Mouse (Mus musculus): ENCODE measurements around the gene AI661453. TPM values are rescaled to one million over a fixed set of nuclear protein-coding genes. Genes with fewer than 3 reads are reported as not detected.

Gene AI661453
- total RNA-seq, 4 experiments from 2014 or later = 0.83 to 1.2 (median 0.99) TPM

GRCm38 (mm10) chr17:47503689-47504088 is 67.3 kb downstream of the AI661453 start:
- DNase-seq = no peak

GRCm38 (mm10) chr17:47504228-47504627 is 67.8 kb downstream of the AI661453 start:
- DNase-seq = no peak

- DNase-seq = peak; percentile 71
Observed at GRCm38 (mm10) chr17:47504941-47505346, 68.5 kb downstream of the AI661453 start, which contains the start of gene Ccnd3. TSS of gene Ccnd3 (plus strand) at chr17:47505051.

GRCm38 (mm10) chr17:47505566-47505965 is 69.2 kb downstream of the AI661453 start:
- no peak for DNase-seq

- DNase-seq = no peak
Observed at GRCm38 (mm10) chr17:47506042-47506441, 69.6 kb downstream of the AI661453 start.

GRCm38 (mm10) chr17:47506697-47507096 is 70.3 kb downstream of the AI661453 start:
- no peak for DNase-seq

GRCm38 (mm10) chr17:47507523-47507922 is 71.1 kb downstream of the AI661453 start:
- DNase-seq = no peak

GRCm38 (mm10) chr17:47508012-47508608 is 71.7 kb downstream of the AI661453 start:
- peak; percentile 96 for DNase-seq

- no peak for DNase-seq
Observed at GRCm38 (mm10) chr17:47509031-47509705, 72.8 kb downstream of the AI661453 start.

- peak; percentile 98 for DNase-seq
Observed at GRCm38 (mm10) chr17:47511111-47512020, 75.0 kb downstream of the AI661453 start.

- DNase-seq = no peak
Observed at GRCm38 (mm10) chr17:47512956-47513775, 76.8 kb downstream of the AI661453 start.

- no peak for DNase-seq
Observed at GRCm38 (mm10) chr17:47515180-47515844, 78.9 kb downstream of the AI661453 start.

- no peak for DNase-seq
Observed at GRCm38 (mm10) chr17:47516232-47516631, 79.8 kb downstream of the AI661453 start.

GRCm38 (mm10) chr17:47518205-47518604 is 81.8 kb downstream of the AI661453 start:
- no peak for DNase-seq

Other genes with a start within 250 kb of the AI661453 start
- gene Mrps10, start 67.7 kb upstream of the AI661453 start, total RNA-seq (2022) = 10 to 100 TPM; 46.1 to 54.7 (median 50.0) TPM
- gene Guca1b, start 51.2 kb upstream of the AI661453 start, total RNA-seq (2022) = 1 to 10 TPM; 1.6 to 2.9 (median 2.1) TPM
- gene Guca1a, start 36.0 kb upstream of the AI661453 start, total RNA-seq (2022) = 1 to 10 TPM; 3.0 to 4.5 (median 3.4) TPM
- gene 1700001C19Rik, start 761 bp downstream of the AI661453 start, total RNA-seq (2022) = under 1 TPM in 2 of 4 experiments, not detected in 2; 0.17 to 0.35 TPM
- gene Taf8, start 65.7 kb downstream of the AI661453 start, total RNA-seq (2022) = 10 to 100 TPM; 22.8 to 29.9 (median 25.9) TPM
- 100 to 1,000 TPM; 350 to 623 (median 446) TPM for gene Ccnd3, start 68.4 kb downstream of the AI661453 start, total RNA-seq (2022)
- gene Bysl, start 174.9 kb downstream of the AI661453 start, total RNA-seq (2022) = 10 to 100 TPM; 17.0 to 18.6 (median 17.9) TPM
- 10 to 100 TPM; 42.6 to 53.7 (median 48.3) TPM for gene Med20, start 175.0 kb downstream of the AI661453 start, total RNA-seq (2022)
- 1 to 10 TPM; 3.5 to 6.0 (median 5.1) TPM for gene Gm20517, start 175.0 kb downstream of the AI661453 start, total RNA-seq (2022)
- gene Usp49, start 194.1 kb downstream of the AI661453 start, total RNA-seq (2022) = 10 to 100 TPM in 1 of 4 experiments, 1 to 10 TPM in 3; 4.1 to 11.1 (median 6.8) TPM

Data from adrenal gland, adult 8-10 months (tissue).